Mouse (Mus musculus): ENCODE measurements around the gene Glyatl3.
A peak's percentile ranks its signal among the peaks of the same experiment; 100 is the strongest.

GRCm38 (mm10) chr17:40879528-40879923, 34.6 kb downstream of the Glyatl3 start:
- TF ChIP-seq CTCF (IDR thresholded peaks at IDR 0.05) (no peak), POLR2A (IDR thresholded peaks at IDR 0.05; ENCODE audit: insufficient read depth, low read depth, low read length) (0 out of 2 replicates have a peak, but pooled peaks have one; percentile 20), EP300 (IDR thresholded peaks at IDR 0.05; ENCODE audit: insufficient read depth, low read depth, low read length) (no peak)
